Mouse (Mus musculus): ENCODE results near the gene Oasl1. TPM values are rescaled to one million over a fixed set of nuclear protein-coding genes. Genes with fewer than 3 reads are reported as not detected.
A peak's percentile ranks its signal among the peaks of the same experiment; 100 is the strongest.
"Not testable (repeated sequence)": the region's sequence is repeated elsewhere in the genome, so short reads cannot be mapped to it uniquely, and the experiment has no call there.

Gene Oasl1
- polyA plus RNA-seq (2014; fragmentation: Nextera tagmentation; extraction: Ambion mirVana): 1.7 and 2.3 TPM in 2 replicates

DNA sequence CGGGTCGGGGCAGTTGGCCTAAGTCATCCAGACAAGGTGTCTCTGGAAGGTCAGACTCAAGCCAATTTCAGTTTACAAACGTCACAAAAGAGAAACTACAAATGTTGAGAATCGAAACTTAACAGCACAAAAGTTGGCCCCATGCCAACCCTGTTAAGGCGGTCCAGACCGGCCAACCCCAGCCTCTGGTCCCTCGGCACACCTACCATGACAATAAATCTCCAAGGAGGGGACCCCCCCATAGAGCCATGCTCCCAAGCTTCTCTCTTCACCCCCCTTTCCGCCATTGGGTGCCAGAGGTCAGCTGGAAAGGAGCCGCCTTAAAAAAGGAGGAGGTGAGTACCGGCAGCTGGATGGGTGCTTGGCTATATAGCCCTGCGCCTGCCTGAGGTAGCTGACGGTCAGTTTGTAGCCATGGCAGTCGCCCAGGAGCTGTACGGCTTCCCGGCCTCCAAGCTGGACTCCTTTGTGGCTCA is at the start of gene Oasl1:
Gene Oasl1 (plus strand): TSS at position 243 of the 476 bp plus-strand sequence.
- peaks cover 8% of the 10 kb centered on the region; the same call in 1 of the 2 replicates for H3K4me1 ChIP-seq (replicated peaks; ENCODE audit: control insufficient read depth, insufficient read depth, low read length)
- peak within 1 kb of the TSS; percentile 61 for H3K4me2 ChIP-seq (ENCODE audit: low read length)
- no peak within 1 kb of the TSS; the same call in 1 of the 2 replicates for H3K27ac ChIP-seq (ENCODE audit: low read depth)
- H3K27me3 ChIP-seq (replicated peaks; ENCODE audit: control insufficient read depth, insufficient read depth, low read length): no peaks in the 10 kb centered on the region
- H3K4me3 ChIP-seq (ENCODE audit: low read depth, low read length): peak within 1 kb of the TSS; percentile 35
- peaks cover 3% of the 10 kb centered on the region; the same call in 1 of the 2 replicates for H3K9me3 ChIP-seq (ENCODE audit: control insufficient read depth, low read length)
- WGBS: 16% methylated on average over 15 of the region's 15 CpGs
- peak within 1 kb of the TSS; percentile 39 for H3K9ac ChIP-seq (ENCODE audit: low read length)
- H3K36me3 ChIP-seq (ENCODE audit: control insufficient read depth, insufficient read depth, low read length): no peaks in the 10 kb centered on the region
- peak; percentile 58; the same call in 1 of the 2 replicates for ATAC-seq (replicated peaks; ENCODE audit: low FRiP score, low TSS enrichment, low read depth)
- DNase-seq (ENCODE audit: low spot score): peak; percentile 85

DNA sequence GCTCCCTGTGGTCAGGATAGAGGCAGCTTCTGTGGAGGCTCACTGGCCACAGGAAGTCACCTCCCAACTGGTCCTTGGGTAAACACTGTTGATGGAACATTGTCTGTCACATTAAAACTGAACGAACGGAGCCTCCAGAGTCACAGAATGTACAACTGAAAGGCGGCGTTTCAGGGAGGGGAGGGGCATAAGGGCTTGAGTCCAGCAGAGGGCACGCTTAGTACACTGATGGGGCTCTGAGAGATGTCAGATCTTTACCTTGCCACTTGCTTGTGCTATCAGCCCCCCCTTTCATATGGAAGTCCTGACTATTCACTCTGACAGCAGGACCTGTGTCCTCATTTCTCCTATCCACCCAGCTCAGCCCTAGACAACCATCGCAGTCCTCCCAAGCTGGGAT is 47.2 kb upstream of the Oasl1 start:
- DNase-seq (ENCODE audit: low spot score): no peak
- ATAC-seq (replicated peaks; ENCODE audit: low FRiP score, low TSS enrichment, low read depth): peak; percentile 43; the same call in 1 of the 2 replicates
- 0 out of 2 replicates have a peak overlapping the region, but pooled peaks have one; percentile 7 for H3K9ac ChIP-seq (ENCODE audit: low read length)
- H3K27ac ChIP-seq (ENCODE audit: low read depth): no peak overlapping the region
- H3K9me3 ChIP-seq (ENCODE audit: control insufficient read depth, low read length): no peaks in the 10 kb centered on the region
- no peak overlapping the region for H3K4me2 ChIP-seq (ENCODE audit: low read length)
- 56% methylated on average over 6 of the region's 6 CpGs for WGBS
- no peaks in the 10 kb centered on the region for H3K27me3 ChIP-seq (replicated peaks; ENCODE audit: control insufficient read depth, insufficient read depth, low read length)
- H3K4me1 ChIP-seq (replicated peaks; ENCODE audit: control insufficient read depth, insufficient read depth, low read length): no peaks in the 10 kb centered on the region
- H3K4me3 ChIP-seq (ENCODE audit: low read depth, low read length): no peak overlapping the region
- H3K36me3 ChIP-seq (ENCODE audit: control insufficient read depth, insufficient read depth, low read length): no peaks in the 10 kb centered on the region

DNA sequence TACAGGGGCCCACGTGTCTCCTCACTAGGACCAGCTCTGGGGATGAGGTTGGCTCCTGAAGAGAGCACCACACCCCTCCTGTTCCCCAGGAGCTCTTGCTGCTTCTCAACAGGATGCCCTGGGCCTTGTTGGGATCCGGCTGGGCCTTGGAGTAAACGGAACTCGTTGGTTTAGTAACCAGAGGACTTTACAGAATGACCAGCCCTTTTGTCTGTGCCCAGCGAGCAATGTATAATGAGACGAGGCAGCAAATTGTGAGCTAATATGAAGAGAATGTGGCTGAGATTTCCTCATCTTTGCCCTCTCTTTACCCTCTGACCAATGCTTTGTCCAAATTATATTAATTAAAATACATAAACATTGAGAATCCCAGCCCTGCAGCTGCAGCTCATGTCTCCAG is 46.7 kb upstream of the Oasl1 start:
- no peak for ATAC-seq (replicated peaks; ENCODE audit: low FRiP score, low TSS enrichment, low read depth)

DNA sequence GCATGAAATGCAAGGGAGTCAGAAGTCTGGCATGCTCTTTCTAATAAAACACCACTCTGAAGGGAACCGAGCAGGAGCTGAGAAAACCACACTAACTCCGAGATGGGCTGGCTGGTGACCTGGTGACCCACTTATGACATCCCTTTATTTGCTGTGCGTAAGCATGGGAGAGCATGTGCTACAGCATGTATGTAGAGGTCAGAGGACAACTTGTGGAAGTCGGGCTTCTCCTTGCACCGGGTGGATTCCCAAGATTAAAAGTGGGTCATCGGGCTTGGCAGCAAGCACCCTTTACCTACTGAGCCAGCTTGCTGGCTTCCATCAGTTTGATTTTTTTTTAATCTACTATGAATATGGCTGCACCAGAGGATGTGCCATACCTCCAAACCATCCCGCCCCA is 45.6 kb upstream of the Oasl1 start:
- 59% methylated on average over 7 of the region's 7 CpGs for WGBS
- Histone ChIP-seq H3K4me2 (ENCODE audit: low read length) (no peak overlapping the region), H3K9me3 (ENCODE audit: control insufficient read depth, low read length) (no peaks in the 10 kb centered on the region), H3K27ac (ENCODE audit: low read depth) (no peak overlapping the region), H3K36me3 (ENCODE audit: control insufficient read depth, insufficient read depth, low read length) (no peaks in the 10 kb centered on the region), H3K4me3 (ENCODE audit: low read depth, low read length) (no peak overlapping the region), H3K9ac (ENCODE audit: low read length) (no peak overlapping the region), H3K4me1 (replicated peaks; ENCODE audit: control insufficient read depth, insufficient read depth, low read length) (no peaks in the 10 kb centered on the region), H3K27me3 (replicated peaks; ENCODE audit: control insufficient read depth, insufficient read depth, low read length) (no peaks in the 10 kb centered on the region)
- DNase-seq (ENCODE audit: low spot score) (no peak), ATAC-seq (replicated peaks; ENCODE audit: low FRiP score, low TSS enrichment, low read depth) (no peak)

More for the DNA sequence above, 46.7 kb upstream of the Oasl1 start:
- H3K4me1 ChIP-seq (replicated peaks; ENCODE audit: control insufficient read depth, insufficient read depth, low read length): no peaks in the 10 kb centered on the region
- no peak overlapping the region for H3K27ac ChIP-seq (ENCODE audit: low read depth)
- H3K36me3 ChIP-seq (ENCODE audit: control insufficient read depth, insufficient read depth, low read length): no peaks in the 10 kb centered on the region
- no peak overlapping the region for H3K4me2 ChIP-seq (ENCODE audit: low read length)
- no peak overlapping the region for H3K4me3 ChIP-seq (ENCODE audit: low read depth, low read length)
- no peak for DNase-seq (ENCODE audit: low spot score)
- WGBS: 56% methylated on average over 6 of the region's 6 CpGs
- H3K27me3 ChIP-seq (replicated peaks; ENCODE audit: control insufficient read depth, insufficient read depth, low read length): no peaks in the 10 kb centered on the region
- H3K9ac ChIP-seq (ENCODE audit: low read length): no peak overlapping the region
- H3K9me3 ChIP-seq (ENCODE audit: control insufficient read depth, low read length): no peaks in the 10 kb centered on the region

DNA sequence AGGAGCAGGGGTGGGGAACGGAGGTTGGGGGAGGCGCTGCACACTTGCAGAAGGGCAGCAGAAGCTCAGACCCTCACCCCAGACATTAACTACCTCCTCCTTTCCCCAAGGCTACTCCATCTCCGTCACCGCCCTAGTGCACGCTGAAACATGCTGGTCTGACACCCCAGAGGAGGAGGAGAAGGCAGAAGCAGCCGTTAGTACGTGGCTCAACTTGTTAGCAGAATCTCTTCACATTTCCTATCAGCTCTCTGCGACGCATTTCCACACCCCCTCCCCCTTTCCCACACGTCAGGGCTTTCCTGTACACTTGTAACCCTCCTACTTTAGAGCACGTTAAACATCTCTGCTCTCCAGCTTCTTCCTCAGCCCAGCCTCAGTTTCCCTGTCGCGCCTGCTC is 43.6 kb upstream of the Oasl1 start:
- no peaks in the 10 kb centered on the region for H3K27me3 ChIP-seq (replicated peaks; ENCODE audit: control insufficient read depth, insufficient read depth, low read length)
- 52% methylated on average over 13 of the region's 13 CpGs for WGBS
- H3K9ac ChIP-seq (ENCODE audit: low read length): no peak overlapping the region
- H3K4me1 ChIP-seq (replicated peaks; ENCODE audit: control insufficient read depth, insufficient read depth, low read length): no peaks in the 10 kb centered on the region
- DNase-seq (ENCODE audit: low spot score) (no peak), ATAC-seq (replicated peaks; ENCODE audit: low FRiP score, low TSS enrichment, low read depth) (no peak)
- no peak overlapping the region for H3K4me2 ChIP-seq (ENCODE audit: low read length)
- no peak overlapping the region for H3K27ac ChIP-seq (ENCODE audit: low read depth)
- H3K36me3 ChIP-seq (ENCODE audit: control insufficient read depth, insufficient read depth, low read length): no peaks in the 10 kb centered on the region
- H3K4me3 ChIP-seq (ENCODE audit: low read depth, low read length): no peak overlapping the region
- H3K9me3 ChIP-seq (ENCODE audit: control insufficient read depth, low read length): no peaks in the 10 kb centered on the region

DNA sequence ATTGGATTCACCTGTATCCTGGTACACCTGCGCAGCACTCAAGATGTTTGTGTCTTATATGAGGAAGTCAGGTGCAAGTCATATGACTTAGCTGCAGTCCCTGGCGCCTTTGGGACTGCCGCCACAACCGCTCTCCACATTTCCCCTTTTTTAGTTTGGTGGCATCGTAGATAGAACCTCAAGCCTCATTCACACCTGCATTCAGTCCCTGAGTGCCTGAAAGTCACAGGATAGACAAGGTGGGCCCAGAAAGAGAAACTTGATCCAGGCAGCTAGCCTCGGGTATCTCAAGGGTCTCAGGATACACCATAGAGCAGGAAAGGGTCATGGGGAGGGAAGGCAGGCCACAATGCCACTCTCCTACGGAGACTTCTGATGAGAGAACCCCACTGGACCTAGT is 40.7 kb upstream of the Oasl1 start:
- DNase-seq (ENCODE audit: low spot score); H3K36me3 ChIP-seq (ENCODE audit: control insufficient read depth, insufficient read depth, low read length); H3K4me3 ChIP-seq (ENCODE audit: low read depth, low read length); ATAC-seq (replicated peaks; ENCODE audit: low FRiP score, low TSS enrichment, low read depth); H3K9ac ChIP-seq (ENCODE audit: low read length); H3K9me3 ChIP-seq (ENCODE audit: control insufficient read depth, low read length); H3K27ac ChIP-seq (ENCODE audit: low read depth); H3K4me2 ChIP-seq (ENCODE audit: low read length); H3K4me1 ChIP-seq (replicated peaks; ENCODE audit: control insufficient read depth, insufficient read depth, low read length); H3K27me3 ChIP-seq (replicated peaks; ENCODE audit: control insufficient read depth, insufficient read depth, low read length): not testable (repeated sequence)
- WGBS: 80% methylated on average over 6 of the region's 7 CpGs

DNA sequence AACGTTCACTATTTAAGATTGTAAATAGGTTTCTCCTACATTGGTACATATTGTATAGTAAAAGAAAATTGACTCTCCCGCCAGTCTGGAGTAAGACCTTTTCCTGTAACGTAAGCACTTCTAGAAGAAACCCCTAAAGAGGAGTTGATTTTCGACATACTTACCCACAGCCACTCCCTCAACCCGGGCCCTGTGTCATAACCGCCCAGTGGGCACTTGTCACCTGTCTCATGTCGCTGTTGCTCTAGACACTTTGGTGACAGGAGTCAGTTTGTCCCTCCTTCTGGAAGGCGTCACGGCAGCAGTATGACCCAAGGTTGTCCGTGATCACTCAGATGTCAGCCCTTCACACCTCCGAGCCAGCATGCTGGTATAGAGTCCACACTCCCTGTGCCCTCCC is 40.0 kb upstream of the Oasl1 start:
- no peak overlapping the region for H3K9ac ChIP-seq (ENCODE audit: low read length)
- no peaks in the 10 kb centered on the region for H3K4me1 ChIP-seq (replicated peaks; ENCODE audit: control insufficient read depth, insufficient read depth, low read length)
- ATAC-seq (replicated peaks; ENCODE audit: low FRiP score, low TSS enrichment, low read depth) (no peak), DNase-seq (ENCODE audit: low spot score) (no peak)
- WGBS: 83% methylated on average over 11 of the region's 11 CpGs
- H3K4me2 ChIP-seq (ENCODE audit: low read length): no peak overlapping the region
- no peaks in the 10 kb centered on the region for H3K27me3 ChIP-seq (replicated peaks; ENCODE audit: control insufficient read depth, insufficient read depth, low read length)
- no peaks in the 10 kb centered on the region for H3K9me3 ChIP-seq (ENCODE audit: control insufficient read depth, low read length)
- H3K36me3 ChIP-seq (ENCODE audit: control insufficient read depth, insufficient read depth, low read length): no peaks in the 10 kb centered on the region
- no peak overlapping the region for H3K27ac ChIP-seq (ENCODE audit: low read depth)
- no peak overlapping the region for H3K4me3 ChIP-seq (ENCODE audit: low read depth, low read length)

DNA sequence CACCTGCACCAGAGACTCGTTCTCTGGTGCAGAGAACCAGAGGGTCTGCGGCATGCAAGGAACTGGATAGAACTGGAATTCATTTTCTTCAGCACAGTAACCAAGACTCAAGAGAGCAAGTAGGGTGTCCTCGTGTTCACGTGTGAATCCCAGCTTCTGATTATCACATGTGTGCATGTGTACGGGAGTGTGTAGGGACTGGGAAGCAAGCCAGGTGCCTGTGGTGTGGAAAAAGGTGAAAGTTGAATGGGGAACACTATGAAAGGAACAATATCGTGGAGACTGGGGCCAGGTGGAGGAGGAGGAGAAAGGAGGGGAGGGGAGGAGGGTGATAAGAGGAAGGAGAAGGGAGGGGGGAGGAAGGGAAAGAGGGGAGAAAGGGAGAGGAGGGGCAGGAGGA is 36.2 kb upstream of the Oasl1 start:
- Histone ChIP-seq H3K4me2 (ENCODE audit: low read length) (no peak overlapping the region), H3K36me3 (ENCODE audit: control insufficient read depth, insufficient read depth, low read length) (no peaks in the 10 kb centered on the region), H3K9ac (ENCODE audit: low read length) (no peak overlapping the region), H3K4me3 (ENCODE audit: low read depth, low read length) (no peak overlapping the region), H3K9me3 (ENCODE audit: control insufficient read depth, low read length) (no peaks in the 10 kb centered on the region), H3K27ac (ENCODE audit: low read depth) (no peak overlapping the region), H3K4me1 (replicated peaks; ENCODE audit: control insufficient read depth, insufficient read depth, low read length) (no peaks in the 10 kb centered on the region), H3K27me3 (replicated peaks; ENCODE audit: control insufficient read depth, insufficient read depth, low read length) (no peaks in the 10 kb centered on the region)
- DNase-seq (ENCODE audit: low spot score): no peak
- whole genome bisulfite sequencing: 77% methylated on average over 6 of the region's 6 CpGs
- ATAC-seq (replicated peaks; ENCODE audit: low FRiP score, low TSS enrichment, low read depth): no peak

DNA sequence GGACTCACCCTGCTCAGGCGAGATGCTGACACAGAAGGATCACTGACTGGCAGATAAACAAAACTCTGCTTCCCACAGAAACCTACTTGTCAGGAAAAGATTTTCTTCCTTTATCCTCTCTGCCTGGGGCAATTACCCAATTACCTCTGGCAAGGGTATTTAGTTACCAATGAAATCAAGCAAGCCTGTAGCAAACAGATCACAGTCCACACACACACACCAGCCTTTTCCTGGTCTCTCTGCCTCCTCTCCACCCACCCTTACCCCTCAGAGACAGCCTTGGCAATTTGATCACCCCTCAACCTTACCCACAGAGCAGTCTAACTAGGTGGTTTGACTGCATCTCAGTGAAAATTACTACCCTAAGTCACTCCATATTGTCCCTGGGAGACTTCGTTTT is 34.0 kb upstream of the Oasl1 start:
- H3K27ac ChIP-seq (ENCODE audit: low read depth): no peak overlapping the region
- H3K9me3 ChIP-seq (ENCODE audit: control insufficient read depth, low read length): no peaks in the 10 kb centered on the region
- no peaks in the 10 kb centered on the region for H3K36me3 ChIP-seq (ENCODE audit: control insufficient read depth, insufficient read depth, low read length)
- H3K27me3 ChIP-seq (replicated peaks; ENCODE audit: control insufficient read depth, insufficient read depth, low read length): no peaks in the 10 kb centered on the region
- no peak overlapping the region for H3K9ac ChIP-seq (ENCODE audit: low read length)
- WGBS: 67% methylated on average over 2 of the region's 2 CpGs
- H3K4me3 ChIP-seq (ENCODE audit: low read depth, low read length): no peak overlapping the region
- ATAC-seq (replicated peaks; ENCODE audit: low FRiP score, low TSS enrichment, low read depth) (no peak), DNase-seq (ENCODE audit: low spot score) (no peak)
- H3K4me1 ChIP-seq (replicated peaks; ENCODE audit: control insufficient read depth, insufficient read depth, low read length): no peaks in the 10 kb centered on the region
- H3K4me2 ChIP-seq (ENCODE audit: low read length): no peak overlapping the region
